Mouse (Mus musculus) heart, embryonic 10.5 days (tissue): Measurements from ENCODE around the gene Nfrkb. TPM values are rescaled to one million over a fixed set of nuclear protein-coding genes. Genes with fewer than 3 reads are reported as not detected.

ENCODE experiments used
- DNase-seq: peaks from one replicate; pipeline ENCODE4 v3.0.0-alpha.2; 2017; ENCODE audit warnings: low spot score
- H3K27ac ChIP-seq: fragments of 300-500 bp; sonication (generic); 2 replicates; pipeline ENCODE4 v1.5.1; 2016; ENCODE audit warnings: mild to moderate bottlenecking
- H3K27me3 ChIP-seq: fragments of 300-500 bp; sonication (generic); 2 replicates; pipeline ENCODE4 v1.6.1; 2016; ENCODE audit warnings: mild to moderate bottlenecking; ENCODE audit not compliant: poor library complexity, insufficient read depth, severe bottlenecking
- H3K36me3 ChIP-seq: fragments of 300-500 bp; sonication (generic); 2 replicates; pipeline ENCODE4 v1.6.1; 2016; ENCODE audit warnings: mild to moderate bottlenecking, moderate library complexity
- H3K4me1 ChIP-seq: fragments of 300-500 bp; sonication (generic); 2 replicates; pipeline ENCODE4 v1.6.1; 2016; ENCODE audit warnings: mild to moderate bottlenecking
- H3K4me3 ChIP-seq: fragments of 300-500 bp; sonication (generic); 2 replicates; pipeline ENCODE4 v1.5.1; 2016; ENCODE audit warnings: mild to moderate bottlenecking, moderate library complexity
- H3K9me3 ChIP-seq: fragments of 300-500 bp; sonication (generic); 2 replicates; pipeline ENCODE4 v1.6.1; 2016; ENCODE audit warnings: mild to moderate bottlenecking, moderate library complexity
- WGBS: fragments of 180-500 bp; shearing (Covaris S2); methylation state at CpG from one replicate; pipeline ENCODE4 v1.1.7; 2016; 5-methylcytosine and 5-hydroxymethylcytosine counted together
- polyA plus RNA-seq: library from polyadenylated mRNA; unstranded; fragments of >200 nt; fragmentation: Nextera tagmentation; extraction: Ambion mirVana; gene quantifications from 2 replicates; pipeline ENCODE4 v1.2.1, GENCODE M21; 2016

Gene Nfrkb
- polyA plus RNA-seq, 1 experiment from 2014 or later, result 15.2 TPM

DNA sequence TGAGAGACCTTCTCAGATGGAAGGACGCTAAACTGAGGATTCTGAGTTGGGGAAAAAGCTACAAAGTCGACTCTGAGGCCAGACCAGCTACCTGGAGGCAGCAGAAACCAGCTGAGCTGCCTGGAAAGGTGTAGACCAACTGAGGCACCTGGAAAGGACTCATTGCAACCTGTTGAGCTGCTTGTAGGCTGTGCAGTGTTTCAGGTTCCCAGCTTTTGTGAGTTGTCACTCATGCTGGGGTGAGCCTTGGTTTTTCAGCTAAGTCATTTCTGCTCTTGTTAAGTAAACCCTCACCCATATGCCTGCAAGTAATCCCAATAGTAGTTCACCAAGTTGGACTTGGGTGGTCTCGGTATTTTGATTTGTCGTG lies 507 bp upstream of the Nfrkb start:
- H3K4me1 ChIP-seq, result peaks cover 14% of the 10 kb centered on the region
- no peaks in the 10 kb centered on the region for H3K9me3 ChIP-seq
- DNase-seq, result peak; percentile 73
- peak overlapping the region; percentile 91 for H3K27ac ChIP-seq
- peak overlapping the region; percentile 95 for H3K4me3 ChIP-seq
- no peaks in the 10 kb centered on the region for H3K27me3 ChIP-seq
- peaks cover 17% of the 10 kb centered on the region for H3K36me3 ChIP-seq
- 15% methylated on average over 4 of the region's 4 CpGs for WGBS

DNA sequence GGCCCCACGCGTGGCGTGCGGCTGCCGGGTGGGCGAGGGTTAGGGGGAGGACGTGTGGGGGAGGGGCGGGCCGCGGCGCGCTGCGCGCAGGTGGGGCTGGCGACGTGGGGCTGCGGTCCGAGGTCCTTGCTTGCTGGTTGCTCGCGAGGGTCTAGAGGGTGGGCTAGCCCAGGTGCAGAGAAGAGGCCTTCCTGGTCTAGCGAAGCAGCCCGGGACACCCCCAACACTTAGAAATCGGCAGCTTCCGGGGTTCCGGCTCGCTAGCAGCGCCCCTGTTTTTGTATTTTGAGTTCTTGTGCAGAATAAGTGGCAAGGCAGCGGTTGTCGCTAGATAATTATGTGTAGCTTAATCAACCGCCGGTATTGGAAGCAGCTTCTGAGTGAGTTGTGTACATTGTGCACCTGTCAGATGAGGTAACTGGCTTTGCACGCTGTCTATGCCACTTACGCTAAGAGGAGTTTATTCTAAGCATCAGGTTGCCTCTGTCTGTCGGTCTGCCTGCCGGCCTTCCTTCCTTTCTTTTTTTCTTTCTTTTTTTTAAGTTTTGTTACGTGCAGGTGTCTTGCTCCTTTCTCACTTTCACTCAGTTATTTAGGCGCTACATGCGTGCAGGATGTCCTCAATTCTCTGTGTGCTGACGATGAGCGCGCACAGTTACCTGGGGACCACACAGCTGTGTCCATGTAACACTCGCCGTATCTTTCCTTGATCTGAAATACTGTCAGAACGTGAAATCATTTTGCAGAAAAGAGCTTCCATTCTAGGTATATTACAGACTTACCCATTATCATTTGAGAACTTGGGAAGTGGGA lies 582 bp downstream of the Nfrkb start:
- DNase-seq, result peak; percentile 76
- peaks cover 28% of the 10 kb centered on the region for H3K36me3 ChIP-seq
- H3K4me1 ChIP-seq, result peaks cover 14% of the 10 kb centered on the region
- H3K27ac ChIP-seq, result peak overlapping the region; percentile 91
- H3K27me3 ChIP-seq, result no peaks in the 10 kb centered on the region
- peak overlapping the region; percentile 95 for H3K4me3 ChIP-seq
- 11% methylated on average over 40 of the region's 44 CpGs for WGBS
- no peaks in the 10 kb centered on the region for H3K9me3 ChIP-seq

DNA sequence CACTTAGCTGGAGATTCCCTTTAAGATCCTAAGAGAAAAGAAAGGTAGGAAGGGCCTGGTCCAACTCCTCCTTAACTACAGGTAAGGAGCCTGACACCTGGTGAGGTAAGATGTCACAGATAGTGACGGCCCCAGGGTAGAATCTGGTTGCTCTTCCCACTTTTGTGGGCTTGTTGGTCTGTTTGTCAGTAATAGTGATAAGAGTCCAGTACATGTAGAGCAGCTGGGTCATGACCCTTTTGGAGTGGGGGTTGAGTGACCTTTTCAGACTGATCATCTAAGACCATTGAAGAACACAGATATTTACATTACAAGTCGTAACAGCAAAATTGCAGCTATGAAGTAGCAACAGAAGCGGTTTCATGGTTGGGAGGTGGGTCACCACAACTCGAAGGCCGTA lies 1.2 kb downstream of the Nfrkb start:
- Histone ChIP-seq H3K36me3 (peaks cover 34% of the 10 kb centered on the region), H3K4me1 (peaks cover 14% of the 10 kb centered on the region), H3K9me3 (no peaks in the 10 kb centered on the region), H3K27ac (no peak overlapping the region), H3K4me3 (peak overlapping the region; percentile 95), H3K27me3 (no peaks in the 10 kb centered on the region)
- peak; percentile 61 for DNase-seq
- WGBS, result 80% methylated on average over 5 of the region's 5 CpGs

DNA sequence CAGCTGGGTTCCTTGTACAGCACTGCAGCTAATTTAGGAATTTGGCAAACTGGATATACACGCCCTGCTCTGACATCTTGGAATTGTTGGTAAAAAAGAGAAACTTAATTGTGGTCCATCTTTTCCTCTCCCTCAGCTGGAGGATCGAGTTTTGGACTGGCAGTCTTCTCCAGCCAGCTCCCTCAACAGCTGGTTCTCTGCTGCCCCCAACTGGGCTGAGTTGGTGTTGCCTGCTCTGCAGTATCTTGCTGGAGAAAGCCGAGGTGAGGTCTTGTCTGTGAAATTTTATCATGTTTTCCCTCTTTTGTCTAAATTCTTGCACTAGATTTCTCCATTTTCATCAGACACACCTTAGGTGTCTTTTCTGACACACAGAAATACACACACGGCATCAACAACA lies 14.4 kb downstream of the Nfrkb start:
- H3K4me3 ChIP-seq, result no peak overlapping the region
- no peak for DNase-seq
- no peak overlapping the region for H3K27ac ChIP-seq
- WGBS, result 47% methylated on average over 4 of the region's 4 CpGs
- no peaks in the 10 kb centered on the region for H3K4me1 ChIP-seq
- peaks cover 97% of the 10 kb centered on the region for H3K36me3 ChIP-seq
- H3K9me3 ChIP-seq, result no peaks in the 10 kb centered on the region
- no peaks in the 10 kb centered on the region for H3K27me3 ChIP-seq

DNA sequence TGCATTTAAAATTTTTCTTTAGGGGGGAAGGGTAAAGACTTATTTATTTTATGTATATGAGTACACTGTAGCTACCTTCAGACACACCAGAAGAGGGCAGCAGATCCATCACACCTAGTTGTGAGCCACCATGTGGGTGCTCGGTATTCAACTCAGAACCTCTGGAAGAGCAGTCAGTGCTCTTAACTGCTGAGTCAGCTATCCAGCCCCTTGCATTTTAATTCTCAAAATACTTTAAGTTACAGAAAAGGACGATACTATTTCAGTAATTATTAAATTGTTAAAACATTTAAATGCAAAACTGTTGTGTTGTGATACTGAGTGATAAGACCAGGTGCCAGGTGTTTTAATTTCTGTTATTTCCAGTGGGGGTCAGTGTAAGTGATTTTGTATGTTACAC lies 18.3 kb downstream of the Nfrkb start:
- Histone ChIP-seq H3K9me3 (no peaks in the 10 kb centered on the region), H3K27me3 (no peaks in the 10 kb centered on the region), H3K4me1 (no peaks in the 10 kb centered on the region), H3K27ac (no peak overlapping the region), H3K36me3 (peaks cover 87% of the 10 kb centered on the region), H3K4me3 (no peak overlapping the region)
- DNase-seq, result no peak
- 79% methylated on average over 2 of the region's 2 CpGs for WGBS

DNA sequence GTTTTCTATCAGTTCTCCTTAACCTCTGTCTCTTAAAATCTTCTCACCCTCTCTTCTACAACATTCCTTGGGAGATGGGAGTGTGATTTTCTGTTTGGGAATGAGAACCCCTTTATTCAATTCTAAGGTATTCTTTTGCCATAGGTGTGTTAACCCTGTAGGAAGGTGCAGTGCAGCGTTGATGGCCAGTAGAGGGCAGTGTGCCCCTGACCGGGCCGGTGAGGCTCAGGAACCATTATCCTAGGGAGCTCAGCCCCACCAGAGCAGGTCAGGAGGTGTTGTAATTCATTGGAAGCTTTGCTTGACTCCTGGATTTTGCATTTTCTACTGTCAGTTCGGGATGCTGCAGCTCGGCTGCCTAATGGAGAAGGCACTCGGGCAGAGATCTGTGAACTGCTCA lies 19.2 kb downstream of the Nfrkb start:
- Histone ChIP-seq H3K36me3 (peaks cover 89% of the 10 kb centered on the region), H3K27me3 (no peaks in the 10 kb centered on the region), H3K9me3 (no peaks in the 10 kb centered on the region), H3K4me3 (no peak overlapping the region), H3K27ac (no peak overlapping the region), H3K4me1 (no peaks in the 10 kb centered on the region)
- WGBS, result 67% methylated on average over 6 of the region's 6 CpGs
- no peak for DNase-seq

DNA sequence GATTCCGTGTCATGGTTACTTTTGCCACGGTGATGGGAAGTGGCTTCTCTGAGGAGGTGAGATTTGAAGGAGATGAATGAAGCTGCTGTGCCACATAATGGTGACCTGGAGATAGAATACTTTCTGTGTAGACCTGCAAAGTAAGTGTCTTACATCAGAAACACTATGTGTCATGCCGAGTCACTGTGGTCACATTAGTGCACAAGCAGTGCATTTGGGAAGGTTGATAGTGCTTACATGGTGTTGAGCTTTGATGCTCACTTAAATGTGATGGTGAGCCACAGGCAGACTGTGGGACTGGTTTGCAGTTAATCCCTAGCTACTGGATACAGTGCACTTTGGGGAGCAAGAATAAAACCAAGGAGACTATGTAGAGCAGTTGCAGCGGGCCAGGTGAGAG lies 26.2 kb downstream of the Nfrkb start:
- H3K36me3 ChIP-seq, result peaks cover 88% of the 10 kb centered on the region
- H3K4me1 ChIP-seq, result no peaks in the 10 kb centered on the region
- H3K9me3 ChIP-seq, result no peaks in the 10 kb centered on the region
- no peak for DNase-seq
- 88% methylated on average over 4 of the region's 4 CpGs for WGBS
- no peak overlapping the region for H3K4me3 ChIP-seq
- H3K27ac ChIP-seq, result no peak overlapping the region
- no peaks in the 10 kb centered on the region for H3K27me3 ChIP-seq

DNA sequence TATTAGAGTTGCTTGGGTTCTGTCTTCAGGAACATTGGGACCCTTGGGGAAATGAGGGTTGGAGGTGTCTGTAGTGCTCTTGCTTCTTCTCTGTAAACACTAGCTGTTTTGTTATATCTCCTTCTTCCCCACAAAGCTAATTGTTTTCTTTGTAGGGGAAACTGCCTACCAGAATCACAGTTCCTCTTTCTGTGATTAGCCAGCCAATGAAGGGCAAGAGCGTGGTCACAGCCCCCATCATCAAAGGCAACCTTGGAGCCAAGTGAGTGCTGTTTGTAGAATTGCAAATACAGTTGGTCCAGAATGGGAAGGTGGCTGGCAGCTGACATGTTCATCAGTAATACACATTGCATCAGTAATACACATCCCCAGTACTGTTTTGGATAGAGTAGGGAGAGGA lies 32.8 kb downstream of the Nfrkb start:
- H3K4me3 ChIP-seq, result no peak overlapping the region
- H3K36me3 ChIP-seq, result peaks cover 83% of the 10 kb centered on the region
- H3K27ac ChIP-seq, result no peak overlapping the region
- H3K27me3 ChIP-seq, result no peaks in the 10 kb centered on the region
- no peak for DNase-seq
- H3K4me1 ChIP-seq, result no peaks in the 10 kb centered on the region
- 95% methylated on average over 1 of the region's 1 CpGs for WGBS
- no peaks in the 10 kb centered on the region for H3K9me3 ChIP-seq

DNA sequence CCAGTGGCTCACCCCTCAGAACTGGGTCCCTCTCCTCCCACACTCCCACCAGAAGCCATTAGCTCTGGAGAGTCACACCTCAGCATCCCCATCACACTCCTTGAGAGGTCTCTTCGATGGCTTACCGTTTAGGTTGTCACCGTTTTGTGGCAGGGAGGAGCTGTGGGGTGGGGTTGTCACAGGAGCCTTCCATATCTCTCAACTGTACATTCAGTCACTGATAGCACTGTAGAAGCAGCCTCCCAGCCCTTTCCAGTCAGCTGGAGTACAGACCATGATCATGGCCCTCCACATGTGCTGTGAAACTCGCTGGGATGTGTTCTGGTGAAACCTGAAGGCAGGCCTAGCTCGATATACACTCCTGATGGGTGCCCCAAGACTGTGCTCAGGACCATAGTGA lies 36.2 kb downstream of the Nfrkb start:
- H3K4me3 ChIP-seq, result no peak overlapping the region
- WGBS, result 78% methylated on average over 5 of the region's 5 CpGs
- peaks cover 58% of the 10 kb centered on the region for H3K36me3 ChIP-seq
- no peak overlapping the region for H3K27ac ChIP-seq
- H3K4me1 ChIP-seq, result no peaks in the 10 kb centered on the region
- no peaks in the 10 kb centered on the region for H3K27me3 ChIP-seq
- no peak for DNase-seq
- H3K9me3 ChIP-seq, result no peaks in the 10 kb centered on the region

DNA sequence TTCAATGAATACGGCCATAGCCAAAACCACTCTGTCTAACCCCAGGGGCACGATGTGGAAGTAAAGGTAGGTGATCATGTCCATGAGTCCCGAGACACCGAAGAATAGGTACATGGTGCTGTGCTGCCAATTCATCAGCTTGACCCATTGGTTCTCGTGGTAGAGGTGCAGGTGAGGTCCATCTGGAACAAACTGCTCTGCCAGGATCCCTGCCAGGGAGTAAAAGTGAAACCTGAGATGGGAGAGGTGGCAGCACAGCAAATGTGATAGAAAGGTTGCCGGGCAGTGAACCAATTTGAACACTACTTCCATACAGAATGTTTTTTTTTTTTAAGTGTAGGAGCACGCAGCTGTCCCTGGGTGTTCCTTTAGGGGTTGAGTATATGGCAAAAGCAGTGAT lies 43.0 kb downstream of the Nfrkb start:
- no peak for DNase-seq
- Histone ChIP-seq H3K9me3 (no peaks in the 10 kb centered on the region), H3K27ac (no peak overlapping the region), H3K36me3 (peaks cover under 1% of the 10 kb centered on the region; the same call in 1 of the 2 replicates), H3K4me1 (peaks cover 8% of the 10 kb centered on the region; the same call in 1 of the 2 replicates), H3K27me3 (no peaks in the 10 kb centered on the region), H3K4me3 (no peak overlapping the region)
- 81% methylated on average over 7 of the region's 7 CpGs for WGBS

DNA sequence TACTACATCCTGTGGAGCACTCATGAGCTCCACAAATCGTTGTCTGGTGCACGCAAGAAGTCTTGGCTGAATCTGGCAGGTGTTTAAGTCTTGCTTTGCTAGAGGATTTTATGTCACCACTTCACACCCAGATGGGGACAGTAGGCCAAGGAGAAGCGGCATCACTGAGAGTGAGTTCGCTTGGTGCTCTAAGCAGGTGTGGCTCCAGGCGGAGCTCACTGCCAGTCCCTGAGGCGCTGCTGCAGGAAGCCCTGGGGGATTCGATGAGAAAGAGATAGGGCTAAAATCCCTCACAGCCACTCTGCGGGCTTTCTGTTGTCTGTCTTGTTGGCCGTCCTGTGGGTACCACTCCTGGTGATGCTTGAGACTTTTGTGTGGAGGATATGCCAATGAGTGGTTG lies 44.0 kb downstream of the Nfrkb start:
- Histone ChIP-seq H3K36me3 (no peaks in the 10 kb centered on the region), H3K4me3 (no peak overlapping the region), H3K27me3 (no peaks in the 10 kb centered on the region), H3K27ac (no peak overlapping the region), H3K4me1 (peaks cover 8% of the 10 kb centered on the region; the same call in 1 of the 2 replicates), H3K9me3 (no peaks in the 10 kb centered on the region)
- WGBS, result 69% methylated on average over 9 of the region's 9 CpGs
- peak; percentile 58 for DNase-seq

DNA sequence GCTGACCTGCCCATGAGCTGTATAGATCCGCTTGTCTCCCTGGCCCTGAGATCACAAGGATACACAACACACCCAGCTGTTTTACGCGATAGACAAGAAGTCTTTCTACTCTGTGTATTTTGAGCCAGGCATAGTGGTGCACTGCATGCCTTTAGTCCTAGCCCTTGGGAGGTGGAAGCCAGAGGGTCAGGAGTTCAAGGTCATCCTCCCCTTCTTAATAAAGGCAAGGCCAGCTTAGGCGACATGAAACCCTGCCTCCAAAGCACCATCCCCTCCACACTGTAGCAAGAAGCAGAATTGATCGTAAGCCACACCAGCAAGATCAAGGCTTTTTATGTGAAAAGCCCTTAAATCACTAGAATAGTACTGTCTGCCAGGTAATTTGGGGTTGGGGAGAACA lies 45.8 kb downstream of the Nfrkb start:
- Histone ChIP-seq H3K4me1 (peaks cover 8% of the 10 kb centered on the region; the same call in 1 of the 2 replicates), H3K27ac (no peak overlapping the region; the same call in 1 of the 2 replicates), H3K36me3 (no peaks in the 10 kb centered on the region), H3K27me3 (no peaks in the 10 kb centered on the region), H3K9me3 (no peaks in the 10 kb centered on the region), H3K4me3 (no peak overlapping the region)
- 79% methylated on average over 5 of the region's 5 CpGs for WGBS
- DNase-seq, result peak; percentile 54

DNA sequence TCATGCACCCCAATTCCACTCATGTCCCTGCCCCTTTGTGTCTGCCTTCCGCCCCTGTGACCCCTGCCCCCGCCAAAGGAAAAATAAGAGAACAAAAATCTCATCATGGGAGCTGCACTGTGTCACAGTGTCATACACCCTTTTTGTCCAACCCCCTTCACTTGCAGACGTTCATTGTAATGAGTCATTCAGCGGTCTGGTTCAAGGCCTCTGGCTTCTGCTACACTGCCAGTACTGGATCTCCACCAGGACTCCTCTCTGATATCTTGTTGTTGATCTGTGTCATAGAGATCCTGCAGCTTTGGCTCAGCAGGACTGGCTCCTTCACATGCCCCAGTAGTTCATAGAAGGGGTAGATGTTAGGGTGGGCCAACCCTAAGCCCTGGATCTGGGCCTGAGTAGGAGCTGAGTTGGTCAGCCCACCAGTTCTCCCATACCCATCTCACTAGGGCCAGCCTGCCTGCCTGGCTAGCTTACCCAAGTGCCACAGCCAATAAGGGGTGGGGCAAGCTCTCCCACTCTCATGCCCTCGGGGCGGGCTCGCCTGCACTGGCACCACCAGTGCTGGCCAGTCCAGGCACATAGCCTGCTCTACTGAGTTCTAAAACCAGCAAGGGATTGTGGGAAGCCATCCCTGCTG lies 46.5 kb downstream of the Nfrkb start:
- Histone ChIP-seq H3K4me3 (no peak overlapping the region), H3K9me3 (no peaks in the 10 kb centered on the region), H3K27ac (no peak overlapping the region), H3K36me3 (no peaks in the 10 kb centered on the region), H3K4me1 (peaks cover 8% of the 10 kb centered on the region; the same call in 1 of the 2 replicates), H3K27me3 (no peaks in the 10 kb centered on the region)
- peak; percentile 67 for DNase-seq
- WGBS, result 80% methylated on average over 7 of the region's 7 CpGs
